Mouse (Mus musculus) myocyte (in vitro differentiated cells): ENCODE measurements around the gene Txndc5.

ENCODE experiments used
- CEBPB ChIP-seq: IDR thresholded peaks from 2 replicates; pipeline ENCODE4 v1.6.1; 2011; ENCODE audit warnings: mild to moderate bottlenecking, moderate library complexity; ENCODE audit not compliant: poor library complexity, insufficient read depth, severe bottlenecking
- E2F4 ChIP-seq: IDR thresholded peaks from one replicate; pipeline ENCODE4 v1.6.1; 2011; ENCODE audit warnings: mild to moderate bottlenecking, control low read depth, moderate library complexity; ENCODE audit not compliant: insufficient read depth
- MAX ChIP-seq: IDR thresholded peaks from one replicate; pipeline ENCODE4 v1.6.1; 2011; ENCODE audit warnings: low read depth, mild to moderate bottlenecking, control low read depth
- MYOD1 ChIP-seq, 3 experiments: IDR thresholded peaks; one replicate each; pipeline ENCODE4 v1.6.1; 2011; ENCODE audit warnings: control low read depth in 2 of 3, low read depth in 2 of 3, mild to moderate bottlenecking in 2 of 3, moderate library complexity in 1 of 3; ENCODE audit not compliant: insufficient read length in 2 of 3, control insufficient read depth in 1 of 3
- POLR2A ChIP-seq: IDR thresholded peaks from one replicate; pipeline ENCODE4 v1.6.1; 2011; ENCODE audit warnings: low read depth, mild to moderate bottlenecking, control low read depth, moderate library complexity; ENCODE audit not compliant: insufficient read length
- REST ChIP-seq: IDR thresholded peaks from one replicate; pipeline ENCODE4 v1.6.1; 2011; ENCODE audit warnings: mild to moderate bottlenecking, control low read depth, moderate library complexity; ENCODE audit not compliant: insufficient read depth, insufficient read length
- SRF ChIP-seq: IDR thresholded peaks from one replicate; pipeline ENCODE4 v1.6.1; 2011; ENCODE audit warnings: low read depth; ENCODE audit not compliant: control insufficient read depth, insufficient read length
- TCF3 ChIP-seq: IDR thresholded peaks from one replicate; pipeline ENCODE4 v1.6.1; 2011; ENCODE audit warnings: low read depth, control low read depth; ENCODE audit not compliant: insufficient read length
- USF1 ChIP-seq: IDR thresholded peaks from one replicate; pipeline ENCODE4 v1.6.1; 2011; ENCODE audit warnings: low read depth, mild to moderate bottlenecking, control low read depth, moderate library complexity

DNA sequence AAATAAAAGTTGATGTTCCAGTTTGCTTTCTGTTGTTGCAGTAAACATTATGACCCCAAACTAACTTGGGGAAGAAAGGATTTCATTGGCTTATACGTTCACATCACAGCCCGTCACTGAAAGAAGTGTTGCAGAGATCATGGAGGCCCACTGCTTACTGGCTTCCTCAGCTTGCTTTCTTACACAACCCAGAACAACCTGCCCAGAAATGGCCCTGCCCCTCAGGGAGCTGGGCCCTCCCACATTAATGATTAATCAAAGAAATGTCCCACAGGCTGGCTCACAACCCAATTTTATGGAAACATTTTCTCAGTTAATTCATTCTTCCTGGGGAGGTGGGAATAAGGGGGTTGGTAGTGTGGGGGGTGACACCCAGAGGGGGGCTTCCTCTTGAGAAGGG lies 13.2 kb downstream of the Txndc5 start:
- TF ChIP-seq POLR2A, result no peak
- no peak for TF ChIP-seq USF1
- no peak for TF ChIP-seq MAX
- TF ChIP-seq E2F4, result no peak
- TF ChIP-seq MYOD1 (IDR thresholded peaks at IDR 0.05; ENCODE audit: control insufficient read depth in 1 of 3, insufficient read length in 2 of 3, low read depth in 2 of 3), result no peak
- no peak for TF ChIP-seq CEBPB
- TF ChIP-seq REST, result no peak
- no peak for TF ChIP-seq TCF3
- TF ChIP-seq SRF, result no peak
